8 mouse cellular contexts compared by ENCODE assay signal in genomic region chr2:60283208-60283750, GRCm38 (mm10). TPM values are rescaled to one million over a fixed set of nuclear protein-coding genes. Genes with fewer than 3 reads are reported as not detected.
DNase-seq lines count a peak whose midpoint lies in the region; ATAC-seq lines count a peak whose summit lies in the region.

No protein-coding gene starts in this region.

- ATAC-seq in kidney, embryonic 14.5 days (ENCODE audit: low FRiP score, low TSS enrichment) = no peak
- no peak for ATAC-seq in hindbrain, embryonic 13.5 days (ENCODE audit: low FRiP score)

- H3K4me2 ChIP-seq in kidney, embryonic 14.5 days (replicated peaks; ENCODE audit: low read depth, low read length) = peak overlapping the region; percentile 95
- H3K4me2 ChIP-seq in hindbrain, embryonic 13.5 days = peak overlapping the region; percentile 92

- no peak for DNase-seq in kidney, postnatal 4 days
- peak; percentile 45 for DNase-seq in lung, postnatal 25 days (ENCODE audit: low spot score)
- no peak for DNase-seq in gastrocnemius, adult 8-10 months (ENCODE audit: low spot score in 2 of 2)
- no peak for DNase-seq in adrenal gland, adult 8-10 months
- no peak for DNase-seq in gastrocnemius, postnatal 4 days (ENCODE audit: low spot score in 2 of 2)

- peak overlapping the region; percentile 52 for H3K4me3 ChIP-seq in kidney, embryonic 14.5 days (ENCODE audit: low read length)
- H3K4me3 ChIP-seq in brown adipose tissue, adult 24 weeks (ENCODE audit: insufficient read depth, low read depth, low read length) = peak overlapping the region; percentile 78
- peak overlapping the region; percentile 47 for H3K4me3 ChIP-seq in hindbrain, embryonic 13.5 days

- peak overlapping the region; percentile 65 for H3K9ac ChIP-seq in kidney, embryonic 14.5 days (ENCODE audit: low read depth, low read length)
- H3K9ac ChIP-seq in hindbrain, embryonic 13.5 days = peak overlapping the region; percentile 75

- H3K27me3 ChIP-seq in kidney, embryonic 14.5 days (ENCODE audit: control insufficient read depth, insufficient read depth, low read length) = 0 out of 2 replicates have a peak, but pooled peaks cover 3% of the 10 kb centered on the region
- peaks cover 26% of the 10 kb centered on the region; the same call in 1 of the 2 replicates for H3K27me3 ChIP-seq in hindbrain, embryonic 13.5 days

- 10% methylated on average over 9 of the region's 9 CpGs for WGBS in kidney, embryonic 14.5 days
- WGBS in hindbrain, embryonic 13.5 days = 15% methylated on average over 9 of the region's 9 CpGs

- no peaks in the 10 kb centered on the region for H3K36me3 ChIP-seq in kidney, embryonic 14.5 days (ENCODE audit: control insufficient read depth, insufficient read depth, low read length)
- no peaks in the 10 kb centered on the region for H3K36me3 ChIP-seq in hindbrain, embryonic 13.5 days

- H3K9me3 ChIP-seq in kidney, embryonic 14.5 days (ENCODE audit: control insufficient read depth, low read length) = no peaks in the 10 kb centered on the region
- H3K9me3 ChIP-seq in hindbrain, embryonic 13.5 days = no peaks in the 10 kb centered on the region

- 0 out of 2 replicates have a peak, but pooled peaks cover 3% of the 10 kb centered on the region for H3K4me1 ChIP-seq in kidney, embryonic 14.5 days (ENCODE audit: control insufficient read depth, insufficient read depth, low read length)
- peaks cover 2% of the 10 kb centered on the region; the same call in 1 of the 2 replicates for H3K4me1 ChIP-seq in brown adipose tissue, adult 24 weeks (ENCODE audit: control insufficient read depth, insufficient read depth, insufficient read length, low read length)
- H3K4me1 ChIP-seq in hindbrain, embryonic 13.5 days (replicated peaks) = peaks cover 14% of the 10 kb centered on the region

- 0 out of 2 replicates have a peak overlapping the region, but pooled peaks have one; percentile 19 for H3K27ac ChIP-seq in kidney, embryonic 14.5 days (ENCODE audit: low read depth, low read length)
- peak overlapping the region; percentile 69; the same call in 1 of the 2 replicates for H3K27ac ChIP-seq in brown adipose tissue, adult 24 weeks (replicated peaks; ENCODE audit: low read depth, low read length)
- H3K27ac ChIP-seq in hindbrain, embryonic 13.5 days = no peak overlapping the region

RNA-seq across cellular contexts. Expression of gene Cd302, which starts 1.0 kb away (rescaled TPM):
- 51.1 and 62.4 TPM in 2 replicates for polyA plus RNA-seq in kidney, embryonic 14.5 days (2014; fragmentation: Nextera tagmentation; extraction: Ambion mirVana)
- 95.1 and 126 TPM in 2 replicates for polyA plus RNA-seq in brown adipose tissue, adult 24 weeks (2012; ENCODE audit: insufficient read depth, insufficient read length, missing spikeins)
- polyA plus RNA-seq in hindbrain, embryonic 13.5 days (2015; fragmentation: Nextera tagmentation; extraction: Ambion mirVana) = 15.4 and 17.0 TPM in 2 replicates
- total RNA-seq in gastrocnemius, adult 8-10 months (2022) = 10 to 100 TPM in 1 of 4 experiments, 1 to 10 TPM in 3; 6.1 to 10.9 (median 6.9) TPM
- 10 to 100 TPM; 24.5 to 44.9 (median 34.8) TPM for total RNA-seq in adrenal gland, adult 8-10 months (2022)
- total RNA-seq in gastrocnemius, postnatal 4 days (2021) = 10 to 100 TPM; 17.8 to 18.8 TPM
